Mouse (Mus musculus) retina, adult 2 months (tissue): ENCODE results near the gene 2810004N23Rik.

Source experiments
- DNase-seq: peaks from one replicate; pipeline ENCODE4 v3.0.0-alpha.2; 2012; ENCODE audit warnings: low read depth, low spot score

Gene 2810004N23Rik

DNA sequence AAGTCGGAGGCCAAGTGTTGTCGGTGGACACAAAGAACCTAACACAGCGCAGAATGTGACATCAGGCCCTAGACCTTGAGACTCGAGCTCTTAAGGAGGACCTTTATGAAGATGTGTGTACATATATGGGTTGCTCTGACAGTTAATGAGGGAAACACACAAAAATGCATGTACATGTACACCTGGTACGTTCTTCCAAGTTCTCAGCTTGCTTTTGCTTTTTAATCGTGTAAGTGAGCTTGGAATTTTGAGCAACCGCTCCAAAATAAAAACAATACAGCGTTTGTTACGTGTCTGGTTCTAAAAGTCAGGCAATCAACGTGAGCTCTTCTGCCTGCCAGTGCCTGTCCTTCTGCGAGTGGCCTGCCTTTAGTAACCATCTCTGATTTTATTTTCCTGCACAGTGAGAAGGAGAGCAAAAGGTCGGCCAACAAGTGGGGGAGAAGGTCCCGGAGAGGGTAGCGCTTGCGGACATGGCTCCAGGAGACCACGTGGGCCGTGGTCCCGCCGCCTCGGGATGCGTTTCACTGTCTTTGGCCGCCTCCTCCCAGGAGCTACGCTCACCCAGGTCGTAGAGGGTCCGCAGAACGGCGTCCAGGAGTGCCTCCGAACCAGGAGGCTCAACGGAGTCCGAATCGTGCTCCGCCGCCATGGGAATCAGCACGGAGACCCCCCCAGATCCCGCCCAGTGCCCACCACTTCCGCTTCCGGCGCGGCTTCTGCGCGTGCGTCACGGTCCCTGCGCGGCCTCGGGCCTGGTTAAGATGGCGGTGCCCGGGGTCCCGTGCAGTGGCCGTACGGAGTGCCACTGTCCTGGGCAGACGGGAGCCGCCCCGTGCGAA, at the start of gene 2810004N23Rik, which contains the start of gene Gnpat:
Gene 2810004N23Rik, minus strand, starts transcription at position 800 of the 842 bp plus-strand sequence.
Gene Gnpat, plus strand, starts transcription at position 713 of the 842 bp plus-strand sequence.
- peak; percentile 77 for DNase-seq

DNA sequence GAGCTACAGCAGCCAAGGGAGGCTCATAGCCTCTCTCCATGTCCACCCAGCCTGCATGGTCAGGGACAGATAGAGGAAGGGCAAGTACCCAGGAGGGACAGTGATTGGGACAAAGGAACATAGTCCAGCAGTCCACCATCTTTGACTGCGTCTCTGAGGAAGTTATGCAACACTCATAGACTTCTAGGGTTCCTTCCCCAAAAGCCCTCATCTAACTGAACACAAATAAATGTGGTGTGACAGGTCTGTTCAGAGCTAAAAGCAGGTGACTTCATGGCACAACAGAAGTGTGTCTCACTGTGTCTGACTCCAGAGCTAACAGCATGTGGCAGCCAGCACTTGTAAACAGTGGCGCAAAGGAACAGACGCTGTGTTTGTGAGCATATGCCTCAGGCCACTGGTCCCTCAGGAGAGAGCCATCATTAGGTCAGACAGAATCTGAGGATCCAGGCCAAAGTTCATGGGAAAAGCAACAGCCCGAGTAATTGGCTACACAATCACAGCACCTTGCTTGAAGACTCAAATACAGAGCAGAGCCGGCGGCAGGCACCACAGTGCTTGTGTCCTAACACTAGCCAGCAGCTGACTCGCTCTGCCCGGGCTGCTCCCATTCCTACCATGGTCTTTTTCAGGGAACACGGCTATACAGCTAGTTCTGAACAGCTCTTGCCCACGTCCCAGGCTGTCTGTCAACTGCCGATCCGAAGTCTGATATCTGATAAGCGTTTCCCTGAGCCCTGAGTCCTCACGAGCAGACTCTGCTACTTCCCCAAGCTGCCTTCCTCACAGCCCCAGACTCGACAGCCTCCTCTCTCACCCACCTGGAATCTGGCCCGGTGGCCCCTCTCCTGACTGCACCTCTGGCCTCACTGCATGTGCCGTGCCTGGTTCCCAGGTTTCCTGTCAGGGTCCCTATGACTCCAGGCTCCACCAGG, 49.3 kb upstream of the 2810004N23Rik start:
- no peak for DNase-seq

DNA sequence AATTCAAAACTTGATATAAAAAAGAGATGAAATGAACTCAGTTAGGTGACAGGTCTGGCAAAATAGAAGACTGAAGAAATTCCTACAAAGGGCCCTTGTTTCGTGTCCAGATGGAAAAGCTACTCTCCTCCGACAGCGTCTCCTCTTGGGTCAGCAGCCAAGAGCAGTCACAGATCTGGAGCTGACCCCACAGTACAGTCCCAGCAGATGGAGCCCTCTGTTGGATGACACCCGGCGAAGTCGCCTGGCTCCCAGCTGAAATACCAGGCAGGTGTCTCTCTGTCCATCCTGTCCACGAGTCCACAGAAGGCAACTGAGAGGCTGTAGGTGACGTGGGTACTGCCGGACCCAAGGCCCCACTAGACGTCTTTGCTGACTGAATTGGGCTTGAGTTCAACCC, 47.4 kb upstream of the 2810004N23Rik start:
- no peak for DNase-seq

DNA sequence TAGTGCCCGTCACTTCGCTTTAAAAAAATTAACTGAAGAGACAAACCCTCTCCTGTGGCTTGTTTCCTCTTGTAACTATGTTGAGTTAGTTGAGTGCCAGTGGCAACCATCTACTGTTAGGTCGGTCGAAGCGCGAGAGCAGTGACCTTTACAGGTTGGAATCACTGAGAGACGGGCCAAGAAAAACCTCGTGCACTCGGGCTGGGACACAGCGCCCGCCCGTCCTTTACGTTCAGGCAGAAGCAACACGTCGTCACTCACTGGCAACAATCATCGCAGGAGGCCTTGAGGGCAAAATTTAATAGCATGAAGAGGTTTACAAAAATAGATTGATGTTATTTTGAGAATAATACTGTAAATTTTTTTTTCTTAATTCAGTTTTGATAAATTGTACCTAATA, 47.0 kb upstream of the 2810004N23Rik start:
- DNase-seq, result no peak

DNA sequence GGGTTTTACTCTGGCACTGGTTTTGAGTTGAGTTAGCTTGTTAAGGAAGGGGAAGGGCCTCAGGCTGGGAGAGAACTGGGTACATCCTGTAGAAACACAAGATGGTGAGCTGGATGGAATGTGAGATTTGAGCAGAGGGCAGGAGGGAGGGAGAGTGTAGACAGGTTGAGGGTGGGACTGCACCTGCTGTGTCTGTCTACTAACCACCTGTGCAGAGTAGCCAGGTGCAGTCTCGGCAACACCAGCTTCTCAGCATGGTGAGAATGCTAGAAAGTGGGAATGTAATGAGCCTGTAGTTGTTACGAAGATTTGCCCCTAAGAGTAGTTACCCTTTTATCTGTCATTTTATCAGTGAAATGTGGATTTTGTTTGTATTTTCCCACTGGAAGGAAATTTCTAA, 42.6 kb upstream of the 2810004N23Rik start:
- DNase-seq, result no peak

DNA sequence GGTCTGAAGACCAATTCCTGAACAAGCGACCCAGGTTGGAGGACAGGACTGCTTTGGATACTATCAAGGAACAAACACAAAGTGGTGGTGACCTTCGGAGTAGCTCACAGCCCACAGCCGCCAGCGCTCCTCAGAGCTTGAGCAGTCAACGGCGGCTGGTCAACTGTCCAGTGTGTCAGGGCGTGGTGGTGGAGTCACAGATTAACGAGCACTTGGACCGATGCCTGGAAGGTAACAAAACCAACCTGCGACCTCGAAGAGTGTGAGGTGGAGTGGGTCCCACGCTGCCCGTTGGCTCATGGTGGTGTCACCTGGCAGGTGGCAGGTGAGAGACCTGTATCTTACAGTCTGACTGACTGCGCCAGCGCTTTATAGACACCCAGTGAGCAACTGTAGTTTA, 40.3 kb upstream of the 2810004N23Rik start:
- DNase-seq, result no peak

DNA sequence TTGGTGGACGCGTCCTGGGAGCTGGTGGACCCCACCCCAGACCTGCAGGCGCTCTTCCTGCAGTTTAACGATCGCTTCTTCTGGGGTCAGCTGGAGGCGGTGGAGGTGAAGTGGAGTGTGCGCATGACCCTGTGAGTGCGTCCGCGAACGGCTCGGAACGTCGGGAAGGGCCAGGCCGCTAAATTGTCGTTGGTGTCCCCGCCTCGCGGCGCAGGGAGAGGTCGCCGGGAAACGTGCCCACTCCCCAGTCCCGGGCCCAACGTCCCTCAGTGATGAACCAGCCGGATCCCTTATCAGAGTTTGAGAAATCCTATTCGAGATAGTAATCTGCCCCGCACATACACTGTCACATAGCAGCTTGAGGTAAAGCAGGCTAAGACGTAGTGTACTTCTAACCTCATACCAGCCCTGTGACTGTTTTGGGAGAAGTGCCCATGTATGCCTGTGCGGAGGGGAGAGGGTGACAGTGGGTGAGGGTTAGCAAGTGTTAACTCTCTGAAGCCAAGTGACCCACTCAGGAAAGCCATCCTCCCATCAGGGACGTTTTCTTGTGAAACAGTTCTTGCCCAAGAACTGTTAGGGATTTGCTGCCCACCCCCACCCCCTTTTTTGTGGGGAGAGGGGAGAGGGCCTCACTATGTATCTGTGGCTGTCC, 35.5 kb upstream of the 2810004N23Rik start:
- DNase-seq, result no peak

DNA sequence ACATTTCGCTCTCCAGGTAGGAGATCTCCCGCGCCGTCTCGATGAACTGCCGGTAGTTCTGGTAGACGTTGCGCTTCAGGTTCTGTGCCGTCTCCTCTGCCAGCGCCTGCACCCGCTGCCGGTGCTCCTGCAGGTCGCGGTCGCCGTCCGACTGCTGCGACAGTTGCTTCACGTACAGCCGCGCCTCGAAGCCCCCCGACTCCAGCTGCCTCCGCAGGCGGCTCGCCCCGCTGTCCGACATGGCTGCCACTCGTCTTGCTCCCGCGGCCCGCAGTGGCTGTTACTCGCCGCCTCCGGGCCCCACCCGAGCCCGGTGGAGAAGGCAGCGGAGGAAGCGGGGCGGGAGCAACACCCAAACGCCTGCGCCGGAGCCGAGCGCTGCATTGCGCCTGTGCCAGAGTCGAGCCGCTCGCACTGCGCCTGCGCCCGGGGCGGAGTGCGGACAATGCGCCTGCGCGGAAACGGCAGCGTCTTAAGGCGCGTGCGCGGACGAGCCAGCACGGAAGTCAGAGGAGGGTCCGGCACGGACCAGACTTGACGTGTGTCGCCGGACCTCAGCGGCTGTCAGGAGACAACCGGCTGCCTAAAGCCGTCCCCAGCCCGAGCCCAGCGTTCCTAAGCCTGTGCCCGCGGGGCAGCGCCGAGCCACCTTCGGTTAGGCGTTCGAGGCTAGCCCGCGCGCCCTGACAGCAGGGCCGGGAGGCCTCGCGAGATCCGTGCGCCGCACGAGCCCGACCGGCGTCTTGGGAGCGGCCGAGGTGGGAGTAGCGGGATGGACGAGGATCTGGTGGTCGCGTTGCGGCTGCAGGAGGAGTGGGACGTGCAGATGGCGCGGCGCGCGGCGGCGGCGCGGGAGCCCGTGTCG, 34.7 kb upstream of the 2810004N23Rik start, which contains the start of the genes Exoc8 and Sprtn:
Gene Exoc8, minus strand, starts transcription at position 320 of the 865 bp plus-strand sequence.
Gene Sprtn, plus strand, starts transcription at position 501 of the 865 bp plus-strand sequence.
- DNase-seq, result peak; percentile 93

DNA sequence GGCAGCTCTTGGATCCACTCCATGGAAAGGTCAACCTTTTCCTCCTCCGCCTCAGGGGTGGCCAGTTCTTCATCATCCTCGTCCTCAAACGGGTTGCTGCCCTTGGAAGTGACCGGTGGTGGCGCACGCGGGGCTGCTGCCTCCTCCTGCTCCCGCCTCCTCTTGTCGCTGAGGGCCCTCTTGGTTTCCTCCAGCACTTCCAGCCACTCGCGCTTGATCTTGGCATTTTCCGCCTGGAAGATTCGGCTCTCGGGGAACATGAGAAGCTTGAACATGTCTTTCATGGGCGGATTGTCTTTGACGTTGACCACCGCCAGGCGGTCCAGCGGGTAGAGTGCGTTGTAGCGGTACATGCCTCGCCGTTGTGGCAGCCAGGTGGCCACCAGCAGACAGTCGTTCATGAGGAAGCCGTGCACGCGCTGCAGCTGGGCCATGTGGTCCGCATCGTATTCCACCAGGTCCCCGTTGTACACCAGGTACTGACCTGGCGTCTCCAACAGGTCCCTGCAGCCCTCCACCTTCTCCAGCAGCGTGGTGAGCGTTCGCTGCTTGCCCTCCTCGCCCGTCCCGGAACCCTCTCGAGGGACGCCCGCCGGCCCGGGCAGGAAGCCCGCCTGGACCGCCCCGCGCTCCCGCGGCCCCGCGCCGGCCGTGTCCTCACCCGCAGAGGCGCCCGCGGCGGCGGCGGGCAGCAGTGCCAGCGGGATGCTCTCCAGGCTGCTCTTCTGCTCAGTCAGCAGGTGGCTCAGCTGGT, 33.9 kb upstream of the 2810004N23Rik start:
- no peak for DNase-seq

DNA sequence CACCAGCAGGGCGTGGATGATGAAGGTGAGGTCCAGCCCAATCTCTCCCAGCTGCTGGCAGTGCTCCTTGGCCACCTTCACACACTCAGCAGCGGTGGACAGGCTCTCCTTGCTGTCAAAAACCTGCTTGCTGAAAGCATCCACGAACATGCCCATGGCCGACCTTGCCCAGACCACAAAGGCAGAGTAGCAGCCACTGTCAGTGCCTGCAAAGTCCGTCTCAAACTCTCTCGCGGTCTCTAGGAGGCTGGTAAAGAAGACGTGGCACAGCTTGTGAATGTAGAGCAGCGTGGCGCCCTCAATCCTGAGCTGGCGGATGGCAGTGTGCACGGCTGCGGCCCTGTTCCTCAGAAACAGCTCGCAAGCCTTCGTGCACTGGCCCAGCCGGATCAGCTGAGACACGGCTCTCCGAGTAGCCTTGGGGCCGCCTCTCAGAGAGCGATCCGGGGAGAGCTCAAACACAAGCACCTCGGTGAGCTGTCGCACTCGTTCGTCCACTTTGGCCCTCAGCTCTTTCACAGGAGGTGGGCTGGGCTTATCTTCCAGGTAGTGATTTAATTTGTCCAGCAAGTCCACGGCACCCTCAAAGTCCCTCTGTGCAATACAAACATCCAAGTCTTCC, 33.2 kb upstream of the 2810004N23Rik start:
- DNase-seq, result no peak

DNA sequence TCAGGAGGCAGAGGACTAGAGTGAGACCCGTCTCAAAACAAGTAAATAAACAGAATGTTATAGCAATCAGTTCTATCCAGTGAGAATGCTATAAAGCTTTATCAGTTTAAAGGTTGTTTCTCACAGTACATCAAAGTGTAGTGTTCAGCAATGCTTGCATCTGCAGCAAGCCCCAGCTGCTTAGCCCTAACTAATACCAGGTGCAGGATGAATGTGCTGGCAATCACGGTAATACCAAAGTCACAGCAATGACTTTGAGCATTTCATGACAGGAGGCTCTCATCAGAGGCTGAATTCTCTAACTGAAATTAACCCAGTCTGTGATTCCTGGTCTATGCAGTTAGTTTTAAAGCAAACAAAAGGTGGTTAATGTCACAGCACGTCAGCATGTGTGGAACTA, 29.7 kb upstream of the 2810004N23Rik start:
- DNase-seq, result no peak

DNA sequence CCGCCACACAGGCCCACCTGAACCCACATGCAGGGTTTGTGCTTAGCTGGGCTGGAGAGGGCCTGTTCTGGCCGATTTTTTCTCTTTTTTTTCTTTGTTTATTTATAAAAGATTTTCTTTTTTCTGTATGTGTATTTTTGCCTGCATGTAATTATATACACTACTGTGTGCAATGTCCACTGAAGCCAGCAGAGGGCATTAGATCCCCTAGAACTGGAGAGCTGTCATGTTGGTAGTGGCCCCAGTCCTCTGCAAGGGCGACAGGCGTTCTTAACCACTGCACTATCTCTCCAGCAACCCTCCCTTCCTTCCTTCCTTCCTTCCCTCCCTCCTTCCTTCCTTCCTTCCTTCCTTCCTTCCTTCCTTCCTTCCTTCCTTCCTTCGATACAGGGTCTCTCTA, 25.5 kb upstream of the 2810004N23Rik start:
- no peak for DNase-seq

DNA sequence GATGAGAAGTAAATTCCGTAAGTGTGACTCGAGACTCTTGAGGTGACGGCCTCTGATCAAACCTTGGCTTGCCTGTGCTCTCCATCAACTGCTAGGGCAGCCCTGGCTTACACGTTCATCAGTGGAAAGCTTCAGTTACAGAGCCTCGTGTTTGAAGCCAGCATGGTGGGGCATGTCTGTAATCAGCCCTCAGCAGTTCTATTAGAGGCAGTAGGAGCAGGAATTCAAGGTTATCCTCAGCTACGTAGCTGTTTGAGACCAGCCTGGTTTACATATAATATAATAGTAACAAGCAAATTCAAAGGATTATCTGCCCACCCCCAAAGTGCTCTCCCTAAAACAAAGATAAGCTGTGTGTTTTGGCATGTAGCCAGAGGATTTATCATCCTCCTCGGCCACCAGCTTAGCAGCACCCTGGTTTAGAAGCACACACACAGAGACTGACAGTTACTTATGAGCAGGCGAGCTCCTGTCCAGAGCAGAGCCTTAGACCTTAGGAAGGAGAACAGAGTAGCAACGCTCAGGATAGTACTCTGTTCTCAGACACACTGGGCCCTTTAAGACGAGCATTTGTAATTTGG, 16.1 kb upstream of the 2810004N23Rik start:
- DNase-seq, result peak; percentile 66

DNA sequence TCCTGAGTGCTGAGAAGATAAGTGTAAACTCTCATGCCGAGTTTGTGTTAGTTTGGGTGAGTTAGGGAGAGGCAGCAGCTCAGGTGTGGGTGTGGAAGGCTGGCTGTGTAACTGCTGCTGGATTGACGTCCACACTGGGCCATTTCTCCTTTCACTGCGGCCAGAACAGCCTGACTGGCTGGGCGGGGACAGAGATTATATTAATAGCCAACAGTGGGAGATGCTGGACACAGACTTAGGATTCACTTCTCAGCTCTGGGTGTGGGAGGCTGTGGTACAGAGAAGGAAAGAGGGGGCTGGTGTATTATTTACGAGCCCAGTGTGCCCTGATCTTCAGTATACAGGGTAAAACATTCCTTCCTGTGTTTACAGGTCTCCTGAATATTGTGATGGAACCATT, 15.2 kb upstream of the 2810004N23Rik start:
- DNase-seq, result no peak

DNA sequence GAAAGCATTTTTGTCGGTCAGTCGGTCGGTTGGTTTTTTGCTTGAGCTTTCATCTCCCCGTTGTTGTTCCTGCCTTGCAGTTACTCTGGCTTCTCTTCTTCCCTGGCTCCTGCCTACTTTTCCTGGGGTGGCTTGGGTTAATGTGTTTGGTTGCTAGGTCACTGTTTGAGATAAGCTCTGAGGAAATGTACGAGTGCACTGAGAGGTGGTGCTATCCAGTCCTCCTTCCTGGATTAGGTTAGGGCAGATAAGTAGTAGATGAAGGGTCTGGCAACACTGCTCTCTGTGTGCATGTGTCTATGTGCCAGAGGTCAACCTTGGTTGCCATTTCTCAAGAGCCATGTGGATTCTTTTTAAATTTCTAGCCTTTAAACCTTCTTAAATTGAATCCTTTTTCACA, 9.8 kb upstream of the 2810004N23Rik start:
- no peak for DNase-seq

DNA sequence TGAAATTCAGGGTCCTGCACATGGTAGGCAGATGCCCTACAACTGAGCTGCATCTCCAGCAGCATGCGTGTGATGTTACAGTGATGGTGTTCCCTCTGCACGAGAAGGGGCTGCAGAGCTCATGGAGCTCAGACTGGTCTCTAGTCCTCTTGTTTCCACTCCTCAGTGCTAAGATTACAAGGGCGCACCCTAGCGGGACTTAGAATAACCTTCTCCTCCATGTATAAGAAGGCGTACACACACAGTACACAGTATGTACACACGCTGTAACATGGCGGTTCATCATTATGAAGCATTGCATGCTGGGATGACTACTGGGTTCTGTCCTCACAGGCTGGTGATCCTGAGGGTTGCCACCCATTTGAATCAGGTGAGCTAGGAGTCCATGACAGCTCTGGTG, 9.2 kb upstream of the 2810004N23Rik start:
- no peak for DNase-seq

DNA sequence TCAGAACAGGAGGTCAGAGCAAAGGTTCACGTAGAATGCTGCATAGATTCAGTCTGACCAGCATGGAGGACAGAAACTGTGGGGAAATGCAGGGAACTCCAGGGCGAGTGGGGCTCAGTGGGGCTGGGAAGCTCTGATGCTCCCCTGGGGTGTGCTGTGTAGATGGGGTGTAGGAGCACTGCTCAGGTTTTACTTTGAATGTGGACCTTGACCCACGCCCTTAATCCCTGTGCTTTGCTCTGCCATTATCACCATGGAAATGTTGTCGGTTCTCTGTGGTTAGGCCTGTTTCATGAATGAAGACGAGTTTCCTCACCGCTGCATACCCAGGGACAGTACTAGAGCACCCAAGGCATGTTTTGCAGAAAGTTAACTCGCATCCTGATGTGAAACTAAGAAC, 8.6 kb upstream of the 2810004N23Rik start:
- no peak for DNase-seq

DNA sequence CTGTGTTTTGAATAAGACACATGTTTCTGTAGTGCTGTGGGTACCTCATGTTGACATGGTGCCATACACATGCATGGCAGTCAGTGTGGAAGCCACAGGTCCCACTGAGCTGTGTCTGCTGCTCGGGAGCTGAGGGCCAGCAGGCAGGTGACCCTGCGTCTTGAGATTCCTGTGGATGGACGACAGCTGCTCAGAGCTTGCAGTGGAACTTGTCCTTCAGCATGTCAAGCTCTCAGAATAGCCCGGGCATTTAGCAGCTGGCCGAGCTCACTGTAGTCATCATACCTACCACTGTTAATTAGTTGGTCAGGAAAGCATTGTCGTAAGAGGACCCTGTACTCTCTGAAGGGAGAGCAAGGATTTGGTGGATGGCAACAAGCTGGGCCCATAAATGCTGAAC, 6.8 kb upstream of the 2810004N23Rik start:
- no peak for DNase-seq

DNA sequence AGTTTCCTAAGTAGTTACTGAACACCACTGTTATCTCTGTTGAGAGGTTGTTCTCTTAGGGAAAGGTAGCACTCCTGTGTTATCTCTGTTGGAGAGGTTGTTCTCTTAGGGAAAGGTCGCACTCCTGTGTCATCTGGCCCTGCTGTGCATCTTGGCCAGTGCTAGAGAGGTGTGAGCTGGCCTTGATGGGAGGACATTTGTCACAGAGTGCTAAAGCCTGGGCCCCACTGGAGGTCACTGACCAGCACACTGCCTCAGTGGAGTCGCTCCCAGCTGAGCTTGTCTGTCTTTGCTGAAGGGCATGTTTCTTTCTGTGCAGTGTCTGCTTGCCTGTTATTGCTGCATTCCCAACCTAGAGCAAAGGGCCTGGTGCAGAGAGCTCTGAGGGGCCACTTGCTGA, 4.2 kb upstream of the 2810004N23Rik start:
- DNase-seq, result no peak
